Mouse (Mus musculus) urinary bladder, postnatal 4 days (tissue): ENCODE data around the gene Cops7a.
A peak's percentile ranks its signal among the peaks of the same experiment; 100 is the strongest.

ENCODE experiments used
- DNase-seq, 2 experiments: peaks; one replicate each; pipeline ENCODE4 v3.0.0; 2021 to 2022; ENCODE audit warnings: low spot score in 2 of 2

The Cops7a gene

GRCm38 (mm10) chr6:124965088-124965719 lies at the start of gene Cops7a:
Cops7a (minus strand) TSS chr6:124965538.
- DNase-seq, result peak; percentile 95

- DNase-seq, result peak; percentile 75 to 80
Observed at GRCm38 (mm10) chr6:125009181-125010073, 44.1 kb upstream of the Cops7a start.

GRCm38 (mm10) chr6:125009129-125009180 lies 43.6 kb upstream of the Cops7a start, which contains the start of gene Zfp384:
Zfp384 (plus strand) TSS chr6:125009145.
- no peak for DNase-seq

GRCm38 (mm10) chr6:125008586-125009128 lies 43.3 kb upstream of the Cops7a start:
- DNase-seq, result peak; percentile 96

- DNase-seq, result no peak
Observed at GRCm38 (mm10) chr6:125008060-125008459, 42.7 kb upstream of the Cops7a start.

GRCm38 (mm10) chr6:125005086-125005485 lies 39.7 kb upstream of the Cops7a start:
- DNase-seq, result no peak

GRCm38 (mm10) chr6:125003706-125004105 lies 38.4 kb upstream of the Cops7a start:
- DNase-seq, result no peak

- no peak for DNase-seq
Observed at GRCm38 (mm10) chr6:124999546-124999945, 34.2 kb upstream of the Cops7a start.

- DNase-seq, result no peak
Observed at GRCm38 (mm10) chr6:124999091-124999490, 33.8 kb upstream of the Cops7a start.

GRCm38 (mm10) chr6:124998066-124998465 lies 32.7 kb upstream of the Cops7a start:
- DNase-seq, result no peak

GRCm38 (mm10) chr6:124996551-124997501 lies 31.5 kb upstream of the Cops7a start, which contains the start of gene Pianp:
Pianp (plus strand) TSS chr6:124996694.
- peak; percentile 75 to 87 for DNase-seq

GRCm38 (mm10) chr6:124995831-124996403 lies 30.6 kb upstream of the Cops7a start:
- DNase-seq, result no peak

GRCm38 (mm10) chr6:124995246-124995645 lies 29.9 kb upstream of the Cops7a start:
- DNase-seq, result no peak

GRCm38 (mm10) chr6:124993876-124994275 lies 28.5 kb upstream of the Cops7a start:
- no peak for DNase-seq

GRCm38 (mm10) chr6:124993365-124993764 lies 28.0 kb upstream of the Cops7a start:
- DNase-seq, result no peak

- no peak for DNase-seq
Observed at GRCm38 (mm10) chr6:124992241-124992640, 26.9 kb upstream of the Cops7a start.

- DNase-seq, result no peak
Observed at GRCm38 (mm10) chr6:124967766-124968165, 2.4 kb upstream of the Cops7a start.

GRCm38 (mm10) chr6:124966466-124967118 lies 1.3 kb upstream of the Cops7a start:
- DNase-seq, result no peak

- no peak for DNase-seq
Observed at GRCm38 (mm10) chr6:124965747-124966146, 409 bp upstream of the Cops7a start.

- DNase-seq, result no peak
Observed at GRCm38 (mm10) chr6:124964638-124965037, 700 bp downstream of the Cops7a start.

GRCm38 (mm10) chr6:124961021-124961420 lies 4.3 kb downstream of the Cops7a start:
- no peak for DNase-seq
